Comparison of ENCODE assay signal across 10 mouse cellular contexts in genomic region chr2:160601805-160602204, GRCm38 (mm10). TPM values are rescaled to one million over a fixed set of nuclear protein-coding genes. Genes with fewer than 3 reads are reported as not detected.
DNase-seq lines count a peak whose midpoint lies in the region; ATAC-seq and TF ChIP-seq lines count a peak whose summit lies in the region.
"Had no signal": no experiment of that assay in that cellular context is flagged by ENCODE, and none has a peak within 500 bp of the region (broad histone marks: within the 10 kb centered on the region; RNA-seq: fewer than 3 reads in every experiment).

No protein-coding gene starts in this region.

- 20% methylated on average over 1 of the region's 1 CpGs for WGBS in lung, embryonic 16.5 days

- no peak overlapping the region for H3K4me2 ChIP-seq in lung, embryonic 16.5 days (ENCODE audit: low read depth, low read length)
- H3K4me2 ChIP-seq: heart, embryonic 13.5 days; midbrain, embryonic 12.5 days had no signal

- H3K9ac ChIP-seq in lung, embryonic 16.5 days (ENCODE audit: low read length) = no peak overlapping the region
- H3K9ac ChIP-seq: heart, embryonic 13.5 days; midbrain, embryonic 12.5 days had no signal

- no peak overlapping the region for H3K4me3 ChIP-seq in cortical plate, adult 2 months (ENCODE audit: insufficient read depth, low read length)
- H3K4me3 ChIP-seq in lung, embryonic 16.5 days (ENCODE audit: low read length) = no peak overlapping the region
- H3K4me3 ChIP-seq: heart, embryonic 13.5 days; midbrain, embryonic 12.5 days had no signal

- H3K4me1 ChIP-seq in cortical plate, adult 2 months (ENCODE audit: control insufficient read depth, insufficient read depth, low read length) = no peaks in the 10 kb centered on the region
- no peaks in the 10 kb centered on the region for H3K4me1 ChIP-seq in lung, embryonic 16.5 days (replicated peaks; ENCODE audit: control insufficient read depth, insufficient read depth, low read length)
- H3K4me1 ChIP-seq: midbrain, embryonic 12.5 days had no signal

- no peak for TF ChIP-seq POLR2A in cortical plate, adult 2 months (IDR thresholded peaks at IDR 0.05; ENCODE audit: extremely low read depth, insufficient read depth, low read length)

- H3K27ac ChIP-seq in cortical plate, adult 2 months (ENCODE audit: insufficient read depth, low read length) = no peak overlapping the region
- no peak overlapping the region for H3K27ac ChIP-seq in lung, embryonic 16.5 days (ENCODE audit: low read length)
- H3K27ac ChIP-seq: heart, embryonic 13.5 days; midbrain, embryonic 12.5 days had no signal

- H3K9me3 ChIP-seq in lung, embryonic 16.5 days (ENCODE audit: control insufficient read depth, low read length) = no peaks in the 10 kb centered on the region
- H3K9me3 ChIP-seq: heart, embryonic 13.5 days; midbrain, embryonic 12.5 days had no signal

- no peaks in the 10 kb centered on the region for H3K36me3 ChIP-seq in lung, embryonic 16.5 days (ENCODE audit: control insufficient read depth, insufficient read depth, low read length)
- H3K36me3 ChIP-seq: heart, embryonic 13.5 days; midbrain, embryonic 12.5 days had no signal

- TF ChIP-seq CTCF in cortical plate, adult 2 months (IDR thresholded peaks at IDR 0.05; ENCODE audit: extremely low read depth, insufficient read depth, low read length) = peak; percentile 59

- no peaks in the 10 kb centered on the region; the same call in 1 of the 2 replicates for H3K27me3 ChIP-seq in lung, embryonic 16.5 days (ENCODE audit: control insufficient read depth, insufficient read depth, low read depth, low read length)
- H3K27me3 ChIP-seq: midbrain, embryonic 12.5 days had no signal

- ATAC-seq in lung, embryonic 16.5 days (ENCODE audit: low read depth) = 0 out of 2 replicates have a peak, but pooled peaks have one; percentile 41
- ATAC-seq in inflammation-experienced regulatory T-cells, adult 6 months = no peak

- peak; percentile 27 to 72 for DNase-seq in adrenal gland, adult (ENCODE audit: inconsistent age in 2 of 2, low spot score in 1 of 2)
- no peak for DNase-seq in adrenal gland, adult 8-10 months
- peak; percentile 27 for DNase-seq in layer of hippocampus, adult 11-12 months (ENCODE audit: low spot score)
- DNase-seq in layer of hippocampus, adult 9-10 months (ENCODE audit: low spot score) = no peak
- DNase-seq in right cerebral cortex, postnatal 14 days = no peak

RNA-seq across cellular contexts. Expression of gene Top1, which starts 43.9 kb away (rescaled TPM):
- 10 to 100 TPM; 69.6 to 84.6 (median 76.7) TPM for total RNA-seq in adrenal gland, adult 8-10 months (2022)
- polyA plus RNA-seq in cortical plate, adult 2 months (2012; rRNA removed) = 26.4 and 27.8 TPM in 2 replicates
- 66.4 and 72.5 TPM in 2 replicates for polyA plus RNA-seq in lung, embryonic 16.5 days (2015; fragmentation: Nextera tagmentation; extraction: Ambion mirVana)
- polyA plus RNA-seq in inflammation-experienced regulatory T-cells, adult 6 months (2017; shearing (Covaris generic)) = 10 to 100 TPM; 84.6 to 91.2 (median 89.9) TPM

Comparison
In these comparisons a context has a peak if more than half of its experiments do, and no peak if none do; other contexts are left out.
1. DNase-seq: peak in adrenal gland, adult (2 of 2) and layer of hippocampus, adult 11-12 months (single experiment); none in adrenal gland, adult 8-10 months (single experiment), layer of hippocampus, adult 9-10 months (single experiment) and right cerebral cortex, postnatal 14 days (single experiment).